ENCODE assay signal across 22 mouse cellular contexts in genomic region chr9:67720150-67720549, GRCm38 (mm10). TPM values are rescaled to one million over a fixed set of nuclear protein-coding genes. Genes with fewer than 3 reads are reported as not detected.
"Had no signal": no experiment of that assay in that cellular context is flagged by ENCODE, and none has a peak within 500 bp of the region (broad histone marks: within the 10 kb centered on the region; RNA-seq: fewer than 3 reads in every experiment).

No protein-coding gene starts in this region.

- H3K4me3 ChIP-seq: midbrain, embryonic 10.5 days; midbrain, embryonic 12.5 days; myocyte; neural tube, embryonic 13.5 days; neural tube, embryonic 15.5 days had no signal

- H3K27ac ChIP-seq: midbrain, embryonic 10.5 days; midbrain, embryonic 12.5 days; neural tube, embryonic 13.5 days; neural tube, embryonic 15.5 days had no signal

- H3K4me1 ChIP-seq: neural tube, embryonic 13.5 days; neural tube, embryonic 15.5 days had no signal

- DNase-seq: lung, adult 18-20 months; lung, embryonic 14.5 days; lung, postnatal 10 days; lung, postnatal 4 days; midbrain, embryonic 14.5 days; retina, postnatal 1 day; right cerebral cortex, postnatal 25 days; right cerebral cortex, postnatal 4 days; spleen, adult 18-20 months; thymus, adult 18-20 months; thymus, postnatal 14 days; thymus, postnatal 36 days had no signal

- ATAC-seq: midbrain, embryonic 16.5 days had no signal

- H3K27me3 ChIP-seq: midbrain, embryonic 12.5 days; neural tube, embryonic 13.5 days; neural tube, embryonic 15.5 days had no signal

- H3K36me3 ChIP-seq: midbrain, embryonic 10.5 days; midbrain, embryonic 12.5 days; neural tube, embryonic 13.5 days; neural tube, embryonic 15.5 days had no signal

RNA-seq across cellular contexts. Expression of gene C2cd4b, which starts 39.1 kb away (rescaled TPM):
- total RNA-seq: megakaryocyte, adult 5-6 weeks; megakaryocyte-erythroid progenitor cell, adult 5-6 weeks had no signal
- polyA plus RNA-seq: liver, embryonic 16.5 days; midbrain, embryonic 10.5 days; myocyte; stomach, embryonic 16.5 days had no signal
